Mouse (Mus musculus) limb, embryonic 14.5 days (tissue): Measurements from ENCODE around the gene Rab2b. TPM values are rescaled to one million over a fixed set of nuclear protein-coding genes. Genes with fewer than 3 reads are reported as not detected.

ENCODE experiments used
- ATAC-seq: fragments of 200-750 bp; cut with Nextera tagmentation; 2 replicates; pipeline ENCODE4 v1.8.0; 2017; ENCODE audit warnings: low read depth, moderate number of reproducible peaks, moderate TSS enrichment; ENCODE audit not compliant: low FRiP score
- DNase-seq: peaks from one replicate; pipeline ENCODE4 v3.0.0-alpha.2; 2015; ENCODE audit warnings: low spot score
- H3K27ac ChIP-seq: fragments of 300-500 bp; sonication (generic); replicated peaks from 2 replicates; pipeline ENCODE4 v1.5.1; 2014; ENCODE audit warnings: low read depth, mild to moderate bottlenecking, low read length, moderate library complexity, mixed read lengths
- H3K27me3 ChIP-seq: fragments of 300-500 bp; sonication (generic); 2 replicates; pipeline ENCODE4 v1.6.1; 2014; ENCODE audit warnings: low read length, mixed read lengths; ENCODE audit not compliant: control insufficient read depth, insufficient read depth
- H3K36me3 ChIP-seq: fragments of 300-500 bp; sonication (generic); 2 replicates; pipeline ENCODE4 v1.6.1; 2014; ENCODE audit warnings: mild to moderate bottlenecking, low read length, moderate library complexity, mixed read lengths; ENCODE audit not compliant: control insufficient read depth, insufficient read depth
- H3K4me1 ChIP-seq: fragments of 300-500 bp; sonication (generic); 2 replicates; pipeline ENCODE4 v1.6.1; 2014; ENCODE audit warnings: antibody characterized with exemption, low read length, mixed read lengths; ENCODE audit not compliant: control insufficient read depth, insufficient read depth
- H3K4me2 ChIP-seq: fragments of 300-500 bp; sonication (generic); replicated peaks from 2 replicates; pipeline ENCODE4 v1.6.1; 2014; ENCODE audit warnings: low read depth, mild to moderate bottlenecking, low read length, moderate library complexity; ENCODE audit not compliant: severe bottlenecking
- H3K4me3 ChIP-seq: fragments of 300-500 bp; sonication (generic); replicated peaks from 2 replicates; pipeline ENCODE4 v1.5.1; 2014; ENCODE audit warnings: low read length
- H3K9ac ChIP-seq: fragments of 300-500 bp; sonication (generic); 2 replicates; pipeline ENCODE4 v1.6.1; 2014; ENCODE audit warnings: mild to moderate bottlenecking, low read depth, low read length, moderate library complexity; ENCODE audit not compliant: severe bottlenecking
- H3K9me3 ChIP-seq: fragments of 300-500 bp; sonication (generic); 2 replicates; pipeline ENCODE4 v1.6.1; 2016; ENCODE audit warnings: low read length; ENCODE audit not compliant: control insufficient read depth
- POLR2A ChIP-seq: fragments of 200-500 bp; IDR thresholded peaks from 2 replicates; pipeline ENCODE4 v1.8.0; 2012; ENCODE audit warnings: inconsistent platforms, mild to moderate bottlenecking, moderate library complexity, borderline replicate concordance; ENCODE audit not compliant: insufficient read depth, insufficient read length; ENCODE audit errors: extremely low read depth
- WGBS: fragments of 180-500 bp; shearing (Covaris S2); extraction: QIAGEN DNeasy Blood & Tissue Kit; methylation state at CpG from one replicate; pipeline ENCODE4 v1.1.7; 2014; 5-methylcytosine and 5-hydroxymethylcytosine counted together
- polyA plus RNA-seq, 2 experiments: library from polyadenylated mRNA; depleted of rRNA in 1 of 2; stranded (reverse) in 1 of 2; unstranded in 1 of 2; fragments of >200 nt; fragmentation: Nextera tagmentation in 1 of 2; extraction: Ambion mirVana in 1 of 2; gene quantifications; 2 replicates each; pipeline versions ENCODE4 v1.2.1 to v1.2.3; 2012 to 2014

Rab2b gene
- polyA plus RNA-seq, 2 experiments, result 21.4 to 29.5 TPM

DNA sequence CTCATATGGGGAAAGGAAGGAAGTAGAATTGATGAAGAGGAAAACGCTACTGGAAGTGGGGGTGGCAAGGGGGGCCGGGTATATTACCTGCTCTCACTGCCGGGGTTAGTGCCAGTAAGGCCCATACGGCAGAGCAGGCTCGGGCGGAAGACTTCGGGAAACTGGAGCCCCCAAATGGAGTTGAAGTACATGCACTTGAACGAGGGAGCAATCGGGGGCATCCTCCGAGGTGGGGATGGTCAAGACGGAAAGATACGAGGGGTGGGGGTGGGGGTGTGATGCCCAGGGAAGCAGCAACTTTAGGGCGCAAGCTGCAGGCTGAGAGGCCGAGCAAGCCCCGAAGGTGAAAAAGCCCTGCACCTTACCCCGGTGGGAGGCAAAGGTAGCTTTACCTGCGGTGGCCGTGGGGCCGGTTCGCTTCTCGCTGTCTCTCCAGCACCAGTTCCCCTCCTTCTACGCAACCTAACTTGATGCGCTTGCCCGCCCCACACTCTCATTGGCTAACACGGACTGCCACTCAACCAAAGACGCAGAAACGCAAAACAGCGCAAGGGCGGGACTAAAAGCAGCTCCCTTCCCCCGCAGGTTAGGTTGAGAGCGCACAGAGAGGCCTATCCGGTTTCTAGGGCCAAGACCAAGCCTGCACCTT is 35.2 kb downstream of the Rab2b start:
- H3K9me3 ChIP-seq, result no peaks in the 10 kb centered on the region
- TF ChIP-seq POLR2A, result no peak
- DNase-seq (peak; percentile 98), ATAC-seq (peak; percentile 99)
- peak overlapping the region; percentile 79 for H3K9ac ChIP-seq
- H3K4me3 ChIP-seq, result peak overlapping the region; percentile 76
- under 1% methylated on average over 32 of the region's 32 CpGs for WGBS
- peak overlapping the region; percentile 75 for H3K27ac ChIP-seq
- no peaks in the 10 kb centered on the region for H3K27me3 ChIP-seq
- no peaks in the 10 kb centered on the region for H3K36me3 ChIP-seq
- no peaks in the 10 kb centered on the region; the same call in 1 of the 2 replicates for H3K4me1 ChIP-seq
- peak overlapping the region; percentile 78 for H3K4me2 ChIP-seq

- no peak for TF ChIP-seq POLR2A
Observed at GRCm38 (mm10) chr14:52236216-52236615, 43.1 kb downstream of the Rab2b start.

DNA sequence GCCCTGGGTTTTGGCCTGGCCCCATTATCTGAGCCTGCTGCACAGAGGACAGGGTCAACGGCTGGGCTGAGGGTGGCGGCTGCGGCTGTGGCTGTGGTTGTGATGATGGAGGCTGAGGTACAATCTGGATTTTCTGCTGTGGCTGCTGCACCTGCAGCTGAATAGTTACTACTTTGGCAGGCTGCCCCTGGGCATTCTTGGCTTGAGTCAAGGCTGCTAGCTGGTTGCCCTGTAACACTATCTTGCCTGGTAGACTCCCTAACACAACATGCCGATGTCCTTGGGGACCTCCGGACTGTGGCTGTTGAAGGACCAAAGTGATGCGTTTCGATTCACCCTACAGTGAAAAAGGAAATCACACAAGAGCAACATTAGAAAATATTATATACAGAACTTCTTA is 44.2 kb downstream of the Rab2b start:
- 96% methylated on average over 7 of the region's 7 CpGs for WGBS
- ATAC-seq (no peak), DNase-seq (no peak)
- no peak overlapping the region for H3K27ac ChIP-seq
- no peak overlapping the region for H3K9ac ChIP-seq
- no peaks in the 10 kb centered on the region for H3K4me1 ChIP-seq
- H3K9me3 ChIP-seq, result no peaks in the 10 kb centered on the region
- H3K4me3 ChIP-seq, result no peak overlapping the region
- no peak for TF ChIP-seq POLR2A
- no peak overlapping the region for H3K4me2 ChIP-seq
- peaks cover 71% of the 10 kb centered on the region for H3K36me3 ChIP-seq
- no peaks in the 10 kb centered on the region for H3K27me3 ChIP-seq

More at GRCm38 (mm10) chr14:52236216-52236615, 43.1 kb downstream of the Rab2b start:
- DNase-seq (no peak), ATAC-seq (no peak)
- no peak overlapping the region for H3K27ac ChIP-seq
- H3K4me3 ChIP-seq, result no peak overlapping the region
- no peak overlapping the region for H3K9ac ChIP-seq
- 97% methylated on average over 1 of the region's 1 CpGs for WGBS
- no peaks in the 10 kb centered on the region for H3K4me1 ChIP-seq
- H3K36me3 ChIP-seq, result peaks cover 61% of the 10 kb centered on the region
- H3K27me3 ChIP-seq, result no peaks in the 10 kb centered on the region
- H3K9me3 ChIP-seq, result no peaks in the 10 kb centered on the region
- no peak overlapping the region for H3K4me2 ChIP-seq

DNA sequence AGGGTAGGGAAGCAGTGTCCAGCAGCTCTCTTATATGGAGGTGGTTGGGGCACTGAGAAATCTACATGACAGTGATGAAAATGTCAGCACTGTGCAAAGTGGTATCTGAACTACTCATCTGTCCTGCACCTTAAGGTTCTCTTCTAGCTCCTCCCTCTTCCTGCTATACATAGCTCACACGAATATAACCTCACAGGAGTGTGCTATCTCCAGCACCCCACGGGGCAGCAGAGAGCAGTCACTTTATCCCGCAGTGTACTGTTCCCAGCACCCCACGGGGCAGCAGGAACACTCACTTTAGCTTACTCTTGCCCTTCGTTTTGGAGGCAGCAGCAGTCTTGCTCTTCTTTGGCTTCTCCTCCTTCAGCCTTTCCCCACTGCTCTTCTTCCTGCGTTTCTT is 47.1 kb downstream of the Rab2b start:
- 92% methylated on average over 6 of the region's 6 CpGs for WGBS

GRCm38 (mm10) chr14:52225972-52226371 is 53.4 kb downstream of the Rab2b start:
- DNase-seq, result no peak
- 96% methylated on average over 2 of the region's 2 CpGs for WGBS
- Histone ChIP-seq H3K27me3 (no peaks in the 10 kb centered on the region), H3K36me3 (peaks cover 87% of the 10 kb centered on the region), H3K4me1 (no peaks in the 10 kb centered on the region), H3K27ac (no peak overlapping the region), H3K4me3 (no peak overlapping the region), H3K9me3 (no peaks in the 10 kb centered on the region), H3K9ac (no peak overlapping the region), H3K4me2 (no peak overlapping the region)
- no peak for ATAC-seq
- TF ChIP-seq POLR2A, result no peak

More for the DNA sequence above, 47.1 kb downstream of the Rab2b start:
- Histone ChIP-seq H3K27me3 (no peaks in the 10 kb centered on the region), H3K9me3 (no peaks in the 10 kb centered on the region), H3K4me3 (no peak overlapping the region), H3K4me2 (no peak overlapping the region), H3K9ac (no peak overlapping the region), H3K27ac (no peak overlapping the region), H3K4me1 (no peaks in the 10 kb centered on the region), H3K36me3 (peaks cover 87% of the 10 kb centered on the region)
- ATAC-seq (no peak), DNase-seq (no peak)
- no peak for TF ChIP-seq POLR2A

- no peak overlapping the region for H3K4me2 ChIP-seq
- no peaks in the 10 kb centered on the region for H3K27me3 ChIP-seq
- no peak overlapping the region for H3K9ac ChIP-seq
- TF ChIP-seq POLR2A, result no peak
- 87% methylated on average over 5 of the region's 5 CpGs for WGBS
- no peak for ATAC-seq
- H3K27ac ChIP-seq, result no peak overlapping the region
- H3K9me3 ChIP-seq, result no peaks in the 10 kb centered on the region
- no peak overlapping the region for H3K4me3 ChIP-seq
- H3K4me1 ChIP-seq, result no peaks in the 10 kb centered on the region
- no peak for DNase-seq
- H3K36me3 ChIP-seq, result peaks cover 91% of the 10 kb centered on the region
Observed at GRCm38 (mm10) chr14:52217261-52217660, 62.1 kb downstream of the Rab2b start.

Other genes with a start within 250 kb of the Rab2b start
- not detected in 2 replicates for gene Olfr221, start 237.1 kb downstream of the Rab2b start, polyA plus RNA-seq (2012; rRNA removed)
- gene Olfr221, start 237.1 kb downstream of the Rab2b start, polyA plus RNA-seq (2014; fragmentation: Nextera tagmentation; extraction: Ambion mirVana), result not detected in 2 replicates
- 386 and 478 TPM in 2 replicates for gene Hnrnpc, start 175.5 kb downstream of the Rab2b start, polyA plus RNA-seq (2012; rRNA removed)
- gene Hnrnpc, start 175.5 kb downstream of the Rab2b start, polyA plus RNA-seq (2014; fragmentation: Nextera tagmentation; extraction: Ambion mirVana), result 526 and 573 TPM in 2 replicates
- gene Rpgrip1, start 168.8 kb downstream of the Rab2b start, polyA plus RNA-seq (2012; rRNA removed), result 1.1 and 2.1 TPM in 2 replicates
- 63.4 and 70.1 TPM in 2 replicates for gene Rpgrip1, start 168.8 kb downstream of the Rab2b start, polyA plus RNA-seq (2014; fragmentation: Nextera tagmentation; extraction: Ambion mirVana)
- gene Supt16, start 82.1 kb downstream of the Rab2b start, polyA plus RNA-seq (2012; rRNA removed), result 34.5 and 41.5 TPM in 2 replicates
- gene Supt16, start 82.1 kb downstream of the Rab2b start, polyA plus RNA-seq (2014; fragmentation: Nextera tagmentation; extraction: Ambion mirVana), result 56.0 and 58.7 TPM in 2 replicates
- gene Chd8, start 21.8 kb downstream of the Rab2b start, polyA plus RNA-seq (2012; rRNA removed), result 52.4 and 57.6 TPM in 2 replicates
- gene Chd8, start 21.8 kb downstream of the Rab2b start, polyA plus RNA-seq (2014; fragmentation: Nextera tagmentation; extraction: Ambion mirVana), result 50.0 and 52.6 TPM in 2 replicates
- 36.5 and 50.0 TPM in 2 replicates for gene Tox4, start 399 bp downstream of the Rab2b start, polyA plus RNA-seq (2012; rRNA removed)
- 39.7 and 40.0 TPM in 2 replicates for gene Tox4, start 399 bp downstream of the Rab2b start, polyA plus RNA-seq (2014; fragmentation: Nextera tagmentation; extraction: Ambion mirVana)
- gene Mettl3, start 25.6 kb upstream of the Rab2b start, polyA plus RNA-seq (2012; rRNA removed), result 41.9 and 43.1 TPM in 2 replicates
- gene Mettl3, start 25.6 kb upstream of the Rab2b start, polyA plus RNA-seq (2014; fragmentation: Nextera tagmentation; extraction: Ambion mirVana), result 36.7 and 40.8 TPM in 2 replicates
- gene Sall2, start 49.2 kb upstream of the Rab2b start, polyA plus RNA-seq (2012; rRNA removed), result 26.4 and 31.9 TPM in 2 replicates
- gene Sall2, start 49.2 kb upstream of the Rab2b start, polyA plus RNA-seq (2014; fragmentation: Nextera tagmentation; extraction: Ambion mirVana), result 18.9 and 21.5 TPM in 2 replicates
- gene Olfr1513, start 76.9 kb upstream of the Rab2b start, polyA plus RNA-seq (2012; rRNA removed), result not detected in 2 replicates
- not detected in 2 replicates for gene Olfr1513, start 76.9 kb upstream of the Rab2b start, polyA plus RNA-seq (2014; fragmentation: Nextera tagmentation; extraction: Ambion mirVana)
- not detected in 2 replicates for gene Olfr1512, start 99.6 kb upstream of the Rab2b start, polyA plus RNA-seq (2012; rRNA removed)
- not detected in 2 replicates for gene Olfr1512, start 99.6 kb upstream of the Rab2b start, polyA plus RNA-seq (2014; fragmentation: Nextera tagmentation; extraction: Ambion mirVana)
- gene Olfr1511, start 117.8 kb upstream of the Rab2b start, polyA plus RNA-seq (2012; rRNA removed), result not detected in 2 replicates
- gene Olfr1511, start 117.8 kb upstream of the Rab2b start, polyA plus RNA-seq (2014; fragmentation: Nextera tagmentation; extraction: Ambion mirVana), result not detected in 2 replicates
- not detected in 2 replicates for gene Olfr1510, start 134.8 kb upstream of the Rab2b start, polyA plus RNA-seq (2012; rRNA removed)
- gene Olfr1510, start 134.8 kb upstream of the Rab2b start, polyA plus RNA-seq (2014; fragmentation: Nextera tagmentation; extraction: Ambion mirVana), result not detected in 2 replicates
- not detected in 2 replicates for gene Olfr1509, start 163.4 kb upstream of the Rab2b start, polyA plus RNA-seq (2012; rRNA removed)
- gene Olfr1509, start 163.4 kb upstream of the Rab2b start, polyA plus RNA-seq (2014; fragmentation: Nextera tagmentation; extraction: Ambion mirVana), result not detected in 2 replicates
- gene Olfr1508, start 187.9 kb upstream of the Rab2b start, polyA plus RNA-seq (2012; rRNA removed), result 0.04 and 0.14 TPM in 2 replicates
- 0.06 TPM in 1 of 2 replicates, not detected in the other for gene Olfr1508, start 187.9 kb upstream of the Rab2b start, polyA plus RNA-seq (2014; fragmentation: Nextera tagmentation; extraction: Ambion mirVana)
- gene Olfr1507, start 216.2 kb upstream of the Rab2b start, polyA plus RNA-seq (2012; rRNA removed), result 0.19 and 0.27 TPM in 2 replicates
- 0.47 TPM in 1 of 2 replicates, not detected in the other for gene Olfr1507, start 216.2 kb upstream of the Rab2b start, polyA plus RNA-seq (2014; fragmentation: Nextera tagmentation; extraction: Ambion mirVana)